Mouse (Mus musculus) urinary bladder, postnatal 0 days (tissue): Measurements from ENCODE around the gene Man2b1. TPM values are rescaled to one million over a fixed set of nuclear protein-coding genes. Genes with fewer than 3 reads are reported as not detected.

ENCODE experiments used
- microRNA-seq: library from miRNA; unstranded; fragments of <30 nt; microRNA quantifications from one replicate; pipeline ENCODE4, GENCODE M21; 2016
- polyA plus RNA-seq: library from polyadenylated mRNA; unstranded; fragments of >200 nt; fragmentation: Nextera tagmentation; extraction: Ambion mirVana; gene quantifications from 2 replicates; pipeline ENCODE4 v1.2.1, GENCODE M21; 2015

Gene Man2b1
- 31.1 and 48.4 TPM in 2 replicates for polyA plus RNA-seq

DNA sequence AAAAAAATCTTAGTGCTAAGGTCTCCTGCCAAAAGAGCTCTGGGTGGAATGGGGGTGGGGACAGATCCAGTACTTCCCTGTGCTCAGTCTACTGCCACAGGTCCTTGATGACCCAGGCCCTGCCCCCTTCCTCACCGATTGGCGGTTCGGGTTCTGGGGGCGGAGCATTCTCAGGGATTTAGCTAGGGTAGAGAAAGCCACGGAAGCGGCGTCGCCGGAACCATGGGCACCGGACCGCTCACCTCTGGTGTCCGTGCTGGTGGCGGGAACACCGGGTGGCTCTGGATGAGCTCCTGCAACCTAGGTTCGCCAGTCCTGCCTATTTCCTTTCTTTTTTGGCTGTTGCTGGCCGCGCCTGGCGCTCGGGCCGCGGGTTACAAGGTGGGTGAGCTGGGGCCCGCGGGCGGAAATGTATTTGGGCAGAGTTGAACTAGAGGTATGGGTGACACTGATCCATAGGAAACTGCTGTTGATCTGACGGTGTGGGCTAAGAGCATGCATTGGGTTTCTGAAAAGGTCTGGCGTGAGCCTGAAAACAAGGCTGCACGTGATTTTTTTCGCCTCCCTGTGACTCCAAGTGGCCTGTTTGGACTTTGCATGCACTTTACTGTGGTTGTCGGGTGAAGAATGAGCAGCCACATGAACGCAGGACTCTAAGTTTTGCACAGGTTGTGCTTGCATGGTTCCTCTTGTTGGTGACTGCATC lies at the start of gene Man2b1:
Gene Man2b1 (plus strand): TSS at position 163 of the 706 bp plus-strand sequence.

DNA sequence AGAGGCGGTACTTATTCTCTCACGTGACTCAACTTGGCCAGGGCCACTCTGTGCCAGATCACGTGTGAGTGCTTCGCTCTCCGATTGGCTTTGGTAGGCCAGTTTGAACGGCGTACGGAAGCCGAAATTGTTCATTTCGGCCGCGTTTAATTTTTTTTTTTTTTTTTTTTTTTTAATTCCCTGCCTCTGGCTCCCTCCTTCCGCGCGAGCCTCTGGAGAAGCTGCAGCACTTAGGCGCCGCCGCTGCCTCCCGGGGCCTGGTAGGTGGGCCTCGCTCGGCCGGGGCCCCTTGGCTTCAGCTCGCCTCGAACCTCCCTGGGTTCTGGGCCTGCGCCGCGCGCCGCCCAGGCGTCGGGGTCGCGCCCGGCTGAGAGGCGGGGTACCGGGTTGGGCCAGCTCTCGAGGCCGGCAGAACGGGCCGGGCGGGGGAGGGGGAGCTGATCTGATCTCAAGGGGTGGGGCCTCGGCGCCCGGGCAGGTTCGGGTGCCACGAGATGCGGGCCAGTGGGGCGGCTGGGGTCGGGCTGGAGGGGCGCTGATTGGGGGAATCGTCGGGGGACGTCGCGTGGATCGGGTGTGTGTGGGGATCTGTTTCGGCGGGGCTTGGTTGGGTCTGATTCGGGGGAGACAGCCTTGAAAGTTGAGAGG lies 46.2 kb upstream of the Man2b1 start, which contains the start of gene Tnpo2:
Gene Tnpo2 (plus strand): TSS at position 198 of the 648 bp plus-strand sequence.

DNA sequence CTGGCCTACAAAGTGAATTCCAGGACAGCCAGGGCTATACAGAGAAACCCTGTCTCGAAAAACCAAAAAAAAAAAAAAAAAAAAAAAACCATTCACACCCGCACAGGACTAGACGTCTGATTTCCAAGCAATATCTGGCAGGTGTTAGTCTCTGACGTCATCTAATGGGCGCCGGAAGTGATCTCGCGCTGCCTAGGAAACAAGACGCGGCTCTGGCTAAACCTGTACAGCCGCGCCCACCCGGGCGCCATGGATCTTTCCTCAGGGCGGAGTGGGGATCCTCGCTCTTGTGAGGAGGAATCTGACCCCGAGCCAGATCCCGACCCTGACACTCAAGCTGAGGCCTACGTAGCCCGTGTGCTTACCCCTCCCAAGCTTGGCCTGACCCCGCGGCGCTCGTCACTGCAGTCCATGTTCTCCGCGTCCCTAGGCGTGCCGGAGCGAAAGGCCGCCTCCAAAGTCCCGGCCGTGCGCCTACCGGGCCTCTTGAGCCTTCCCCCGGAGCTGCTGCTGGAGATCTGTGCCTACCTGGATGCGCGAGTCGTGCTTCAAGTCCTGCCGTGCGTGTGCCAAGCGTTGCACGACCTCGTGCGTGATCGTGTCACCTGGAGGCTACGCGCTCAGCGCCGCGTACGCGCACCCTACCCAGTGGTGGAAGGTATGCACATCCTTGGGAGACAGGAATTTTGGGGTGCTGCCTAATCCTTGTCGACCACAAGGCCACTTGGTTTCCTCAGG lies 23.0 kb upstream of the Man2b1 start, which contains the start of gene Fbxw9:
Gene Fbxw9 (plus strand): TSS at position 177 of the 738 bp plus-strand sequence.

DNA sequence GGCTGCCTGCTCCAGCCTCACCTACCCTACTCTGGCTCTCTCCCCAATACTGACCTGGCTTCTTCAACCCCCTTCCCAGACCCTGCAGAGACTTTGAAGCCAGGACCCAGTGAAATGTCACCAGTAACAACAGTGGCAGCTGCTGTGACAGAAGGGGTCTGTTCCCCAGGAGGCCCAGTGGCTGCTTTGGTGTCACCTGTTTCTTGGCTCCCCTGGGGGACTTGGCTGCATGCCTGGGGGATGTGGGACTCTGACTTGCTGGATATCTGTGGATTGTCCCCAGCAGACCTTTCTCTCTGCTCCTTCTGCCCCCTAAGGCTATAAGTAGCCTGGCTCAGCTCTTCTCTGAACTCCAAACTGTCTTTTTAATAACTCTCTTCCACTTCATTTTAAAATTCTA lies 15.1 kb upstream of the Man2b1 start, which contains the start of gene Gm5741:
Gene Gm5741 (minus strand): TSS at position 1 of the 400 bp plus-strand sequence.

DNA sequence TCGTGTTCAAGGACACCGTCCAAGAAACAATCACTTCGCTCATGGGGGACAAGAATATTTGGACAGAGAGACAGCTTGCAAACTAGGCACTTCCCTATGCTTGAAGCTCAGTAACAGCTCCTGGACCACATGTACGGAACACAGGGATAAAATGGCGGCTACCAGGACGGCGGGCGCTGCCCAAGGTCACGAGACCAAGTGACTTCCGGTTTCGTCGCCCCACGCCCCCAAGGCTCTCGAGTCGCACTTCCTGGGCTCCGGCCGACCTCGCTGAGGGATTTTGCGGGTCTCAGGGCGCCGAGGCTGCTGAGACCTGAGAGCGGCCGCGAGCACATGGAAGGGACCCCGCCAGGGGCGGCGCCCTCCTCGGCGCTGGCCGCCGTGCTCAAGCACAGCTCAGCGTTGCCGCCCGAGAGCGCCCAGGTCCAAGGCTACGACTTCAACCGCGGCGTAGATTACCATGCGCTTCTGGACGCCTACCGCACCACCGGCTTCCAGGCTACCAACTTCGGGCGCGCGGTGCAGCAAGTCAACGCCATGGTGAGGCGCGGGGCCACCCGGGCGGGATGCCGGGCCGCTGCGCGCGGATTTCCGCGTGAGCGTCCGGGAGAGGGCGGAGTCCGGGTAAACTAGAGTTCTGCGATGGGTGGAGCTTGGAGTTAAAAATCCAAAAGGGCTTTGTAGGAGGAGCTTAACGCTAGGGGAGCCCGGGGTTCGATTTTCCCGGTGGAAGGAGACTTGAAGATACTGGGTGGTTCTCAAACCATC lies 11.4 kb upstream of the Man2b1 start, which contains the start of gene Dhps:
Gene Dhps (plus strand): TSS at position 244 of the 768 bp plus-strand sequence.

DNA sequence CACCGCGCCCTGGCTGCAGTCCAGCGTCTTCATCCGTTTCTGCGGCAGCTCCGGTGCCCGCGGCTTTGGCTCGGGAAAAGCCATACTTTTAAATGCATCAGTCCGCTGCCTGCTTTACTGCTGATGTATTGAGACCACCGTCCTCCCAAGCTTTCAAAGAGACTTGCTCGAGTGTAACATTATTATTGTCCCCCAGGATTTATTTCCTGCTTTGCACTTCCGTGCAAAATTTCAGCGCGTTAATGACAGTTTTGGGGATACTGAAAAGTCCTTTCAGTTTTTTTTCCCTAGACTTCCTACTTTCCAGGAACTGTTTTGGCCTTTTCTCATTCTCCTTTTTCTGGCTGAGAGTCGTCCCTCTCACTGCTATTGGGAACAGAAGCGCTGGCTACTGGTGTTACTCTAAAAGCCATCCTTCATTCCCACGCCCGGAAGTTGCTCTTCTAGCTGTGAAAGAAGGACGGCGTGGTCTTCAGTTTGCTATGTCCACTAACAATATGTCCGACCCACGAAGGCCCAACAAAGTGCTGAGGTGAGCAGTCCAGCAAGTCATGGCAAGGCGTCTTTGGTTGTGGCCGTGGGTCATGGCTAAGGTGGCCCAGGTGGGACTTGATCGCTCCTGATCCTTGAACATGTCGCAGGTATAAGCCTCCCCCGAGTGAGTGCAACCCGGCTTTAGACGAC lies 2.4 kb upstream of the Man2b1 start, which contains the start of gene Wdr83os:
Gene Wdr83os (plus strand): TSS at position 209 of the 684 bp plus-strand sequence.

DNA sequence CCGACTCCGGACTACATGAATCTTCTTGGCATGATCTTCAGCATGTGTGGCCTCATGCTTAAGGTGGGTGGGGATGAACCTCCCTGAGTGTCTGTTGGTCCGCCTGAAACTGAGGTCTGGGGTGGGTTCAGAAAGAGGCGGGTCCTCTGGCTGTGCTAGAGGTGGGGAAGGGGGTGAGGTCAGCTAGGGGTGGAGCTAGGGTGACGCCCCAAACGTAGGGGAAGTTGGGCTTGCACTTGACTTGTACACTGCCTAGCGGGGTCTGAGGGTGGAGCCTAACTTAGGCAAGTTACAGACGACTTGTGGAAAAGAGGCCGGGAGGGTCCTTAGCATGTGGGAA lies 1.9 kb upstream of the Man2b1 start, which contains the start of gene Wdr83:
Gene Wdr83 (minus strand): TSS at position 91 of the 340 bp plus-strand sequence.

DNA sequence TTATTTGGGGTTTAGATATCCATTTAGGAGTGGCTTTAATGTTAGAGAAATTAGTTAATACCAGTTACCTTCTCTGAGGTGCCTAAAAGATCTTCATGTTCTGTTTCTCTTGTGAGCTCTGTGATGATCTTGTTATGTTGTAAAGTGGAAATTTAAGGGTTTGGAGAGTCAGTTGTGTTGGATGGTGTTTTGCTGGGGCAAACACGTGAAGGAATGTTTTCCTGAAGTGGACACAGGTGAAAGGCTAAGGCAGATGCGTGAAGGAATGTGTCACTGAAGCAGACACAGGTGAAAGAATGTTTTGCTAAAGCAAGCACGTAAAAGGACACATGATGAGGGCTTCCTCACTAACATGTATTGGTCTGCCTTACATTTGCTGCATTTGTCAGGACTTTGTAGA lies 39.9 kb downstream of the Man2b1 start, which contains the start of gene Zfp791:
Gene Zfp791 (minus strand): TSS at position 101 of the 400 bp plus-strand sequence.

Small RNAs within 50 kb of the gene (microRNA-seq; reads per million reads assigned to microRNA genes)
- gene Gm23388 (not detected), gene Mir7070 (not detected)

Other genes with a start within 250 kb of the Man2b1 start
- 83.9 and 85.7 TPM in 2 replicates for gene Rad23a, start 242.6 kb upstream of the Man2b1 start, polyA plus RNA-seq
- gene Calr, start 236.3 kb upstream of the Man2b1 start, polyA plus RNA-seq: 351 and 422 TPM in 2 replicates
- 41.1 and 45.6 TPM in 2 replicates for gene Farsa, start 226.3 kb upstream of the Man2b1 start, polyA plus RNA-seq
- 15.2 and 20.5 TPM in 2 replicates for gene Syce2, start 211.2 kb upstream of the Man2b1 start, polyA plus RNA-seq
- 14.2 and 14.6 TPM in 2 replicates for gene Gcdh, start 189.3 kb upstream of the Man2b1 start, polyA plus RNA-seq
- gene Klf1, start 181.3 kb upstream of the Man2b1 start, polyA plus RNA-seq: 0.18 and 0.27 TPM in 2 replicates
- gene Dnase2a, start 174.7 kb upstream of the Man2b1 start, polyA plus RNA-seq: 12.4 and 16.0 TPM in 2 replicates
- gene Mast1, start 145.9 kb upstream of the Man2b1 start, polyA plus RNA-seq: 0.29 and 0.31 TPM in 2 replicates
- 0.13 TPM in 1 of 2 replicates, not detected in the other for gene Rtbdn, start 136.3 kb upstream of the Man2b1 start, polyA plus RNA-seq
- gene Gm49661, start 113.8 kb upstream of the Man2b1 start, polyA plus RNA-seq: 0.68 TPM in 1 of 2 replicates, not detected in the other
- gene Prdx2, start 113.7 kb upstream of the Man2b1 start, polyA plus RNA-seq: 273 and 312 TPM in 2 replicates
- gene Rnaseh2a, start 113.5 kb upstream of the Man2b1 start, polyA plus RNA-seq: 64.5 and 71.3 TPM in 2 replicates
- 87.6 and 102 TPM in 2 replicates for gene Junb, start 104.6 kb upstream of the Man2b1 start, polyA plus RNA-seq
- 20.5 and 20.7 TPM in 2 replicates for gene Hook2, start 92.7 kb upstream of the Man2b1 start, polyA plus RNA-seq
- gene Best2, start 68.7 kb upstream of the Man2b1 start, polyA plus RNA-seq: not detected in 2 replicates
- gene Asna1, start 58.0 kb upstream of the Man2b1 start, polyA plus RNA-seq: 65.8 and 66.1 TPM in 2 replicates
- 79.0 and 83.5 TPM in 2 replicates for gene Trir, start 56.4 kb upstream of the Man2b1 start, polyA plus RNA-seq
- gene Tnpo2, start 46.4 kb upstream of the Man2b1 start, polyA plus RNA-seq: 23.5 and 26.1 TPM in 2 replicates
- gene Fbxw9, start 23.2 kb upstream of the Man2b1 start, polyA plus RNA-seq: 32.7 and 34.1 TPM in 2 replicates
- gene Gm5741, start 15.3 kb upstream of the Man2b1 start, polyA plus RNA-seq: not detected in 2 replicates
- gene Dhps, start 11.5 kb upstream of the Man2b1 start, polyA plus RNA-seq: 35.2 and 40.8 TPM in 2 replicates
- 111 and 116 TPM in 2 replicates for gene Wdr83os, start 2.5 kb upstream of the Man2b1 start, polyA plus RNA-seq
- 22.6 and 23.3 TPM in 2 replicates for gene Wdr83, start 2.0 kb upstream of the Man2b1 start, polyA plus RNA-seq
- 1.5 and 1.9 TPM in 2 replicates for gene Zfp791, start 39.8 kb downstream of the Man2b1 start, polyA plus RNA-seq
- gene Cks1brt, start 68.7 kb downstream of the Man2b1 start, polyA plus RNA-seq: not detected in 2 replicates
- gene Olfr371, start 142.7 kb downstream of the Man2b1 start, polyA plus RNA-seq: not detected in 2 replicates
- gene Orc6, start 216.4 kb downstream of the Man2b1 start, polyA plus RNA-seq: 41.2 and 47.7 TPM in 2 replicates
- 111 and 128 TPM in 2 replicates for gene Vps35, start 216.5 kb downstream of the Man2b1 start, polyA plus RNA-seq